Mouse (Mus musculus) liver, adult (tissue): ENCODE measurements around the gene Sp3.

ENCODE experiments used
- GATA4 ChIP-seq: IDR thresholded peaks from 2 replicates; pipeline ENCODE4 v1.6.1; 2014; ENCODE audit warnings: mild to moderate bottlenecking, low read length; ENCODE audit not compliant: insufficient replicate concordance

Gene Sp3

DNA sequence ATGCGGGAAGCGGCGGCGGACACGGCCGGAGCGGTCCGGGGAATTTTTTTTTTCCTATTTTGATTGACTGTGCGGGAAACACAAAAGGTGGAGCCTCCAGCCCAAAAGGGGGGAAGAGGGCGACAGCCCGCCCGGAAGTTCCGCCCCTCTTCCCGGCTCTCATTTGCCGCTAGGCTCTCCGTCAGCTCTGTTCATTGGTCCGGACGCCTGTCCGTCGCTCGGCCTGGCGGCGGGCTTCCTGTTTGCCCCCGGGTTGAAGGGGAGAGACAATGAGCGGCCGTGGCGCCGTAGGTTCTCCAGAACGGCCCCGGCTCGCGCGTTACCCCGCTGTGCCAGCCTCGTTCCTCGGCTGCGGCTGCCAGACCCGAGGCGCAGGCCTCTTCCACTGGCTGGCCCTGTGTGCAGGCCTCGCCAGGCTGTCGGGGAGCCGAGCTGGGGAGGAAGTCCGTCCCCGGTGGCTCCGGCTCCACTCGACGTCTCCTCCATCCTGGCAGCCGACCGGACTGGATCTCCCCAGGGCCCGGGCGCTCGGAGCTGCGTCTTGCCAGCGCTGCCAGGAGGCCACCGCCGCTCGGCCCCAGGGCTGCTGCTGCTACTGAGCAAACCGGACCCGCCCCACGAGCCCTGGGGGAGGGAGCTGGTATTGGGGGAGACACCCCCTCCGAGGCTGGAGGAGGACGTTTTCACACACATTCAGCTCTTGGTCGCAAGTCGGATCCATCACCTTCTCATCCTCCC is at the start of gene Sp3:
TSS of gene Sp3 (minus strand) at position 110 of the 738 bp plus-strand sequence.
- no peak; the same call in 1 of the 2 replicates for TF ChIP-seq GATA4

GRCm38 (mm10) chr2:73029846-73030245 is 49.6 kb upstream of the Sp3 start:
- no peak for TF ChIP-seq GATA4

- TF ChIP-seq GATA4: no peak
Observed at GRCm38 (mm10) chr2:73028019-73028418, 47.8 kb upstream of the Sp3 start.

GRCm38 (mm10) chr2:73027126-73027525 is 46.9 kb upstream of the Sp3 start:
- TF ChIP-seq GATA4: no peak

- no peak for TF ChIP-seq GATA4
Observed at GRCm38 (mm10) chr2:73023803-73024202, 43.6 kb upstream of the Sp3 start.

GRCm38 (mm10) chr2:73021046-73021445 is 40.8 kb upstream of the Sp3 start:
- no peak for TF ChIP-seq GATA4

DNA sequence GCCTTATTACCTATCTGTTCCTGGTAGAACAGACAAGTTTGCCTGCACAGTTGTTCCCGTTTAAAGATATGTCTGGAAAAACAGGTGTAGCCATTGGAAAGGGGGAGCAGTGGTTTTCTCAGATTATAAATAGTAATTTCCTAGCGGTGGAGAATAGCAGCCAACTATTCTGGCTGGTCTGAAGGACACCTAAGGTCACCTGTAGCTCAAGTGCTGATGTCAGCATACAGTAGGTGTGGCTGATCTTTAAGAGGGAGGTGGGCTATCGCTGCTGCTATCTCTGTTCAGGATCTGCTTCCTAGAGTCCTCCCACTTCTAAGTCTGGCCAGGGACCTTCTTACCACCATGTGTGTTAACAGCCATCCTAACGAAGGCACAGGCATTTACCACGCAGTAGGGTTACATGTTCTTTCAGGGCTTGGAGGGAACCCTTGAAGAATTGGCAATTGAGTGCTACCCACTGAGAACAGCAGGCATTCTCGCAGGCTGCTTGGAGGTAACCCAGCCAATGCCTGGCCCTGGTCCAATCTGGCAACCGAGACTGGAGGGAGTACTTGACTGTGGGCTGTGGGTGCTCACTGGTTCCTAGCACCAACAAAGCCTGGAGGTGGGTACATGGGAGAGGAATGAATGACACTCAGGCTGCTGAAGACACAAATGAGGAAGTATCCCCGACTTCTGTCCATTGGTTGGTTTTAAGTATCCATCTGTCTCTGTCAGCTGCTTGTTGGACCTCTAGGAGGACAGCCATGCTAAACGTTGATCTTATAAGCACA is 39.3 kb upstream of the Sp3 start:
- no peak for TF ChIP-seq GATA4

DNA sequence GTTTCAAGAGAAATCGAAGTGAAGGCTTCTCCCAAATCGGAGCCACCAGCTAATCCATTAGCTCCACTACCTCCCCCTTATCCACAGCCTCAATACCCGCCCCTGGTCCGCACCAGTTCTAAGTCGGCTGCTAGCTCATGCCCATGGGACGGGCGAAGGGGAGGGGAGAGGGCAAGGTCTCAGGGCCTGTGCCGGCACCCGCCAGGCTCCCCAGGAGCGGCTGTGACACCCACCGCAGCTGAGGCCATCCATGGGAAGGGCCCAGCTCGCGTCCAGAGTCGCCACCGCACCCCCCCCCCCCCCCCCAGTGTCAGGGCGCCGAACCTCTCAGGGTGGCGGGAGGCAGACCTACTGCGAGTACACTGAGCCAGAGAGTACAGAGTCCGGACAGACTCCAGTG is 32.4 kb upstream of the Sp3 start:
- no peak for TF ChIP-seq GATA4

- no peak for TF ChIP-seq GATA4
Observed at GRCm38 (mm10) chr2:73007472-73007871, 27.2 kb upstream of the Sp3 start.

DNA sequence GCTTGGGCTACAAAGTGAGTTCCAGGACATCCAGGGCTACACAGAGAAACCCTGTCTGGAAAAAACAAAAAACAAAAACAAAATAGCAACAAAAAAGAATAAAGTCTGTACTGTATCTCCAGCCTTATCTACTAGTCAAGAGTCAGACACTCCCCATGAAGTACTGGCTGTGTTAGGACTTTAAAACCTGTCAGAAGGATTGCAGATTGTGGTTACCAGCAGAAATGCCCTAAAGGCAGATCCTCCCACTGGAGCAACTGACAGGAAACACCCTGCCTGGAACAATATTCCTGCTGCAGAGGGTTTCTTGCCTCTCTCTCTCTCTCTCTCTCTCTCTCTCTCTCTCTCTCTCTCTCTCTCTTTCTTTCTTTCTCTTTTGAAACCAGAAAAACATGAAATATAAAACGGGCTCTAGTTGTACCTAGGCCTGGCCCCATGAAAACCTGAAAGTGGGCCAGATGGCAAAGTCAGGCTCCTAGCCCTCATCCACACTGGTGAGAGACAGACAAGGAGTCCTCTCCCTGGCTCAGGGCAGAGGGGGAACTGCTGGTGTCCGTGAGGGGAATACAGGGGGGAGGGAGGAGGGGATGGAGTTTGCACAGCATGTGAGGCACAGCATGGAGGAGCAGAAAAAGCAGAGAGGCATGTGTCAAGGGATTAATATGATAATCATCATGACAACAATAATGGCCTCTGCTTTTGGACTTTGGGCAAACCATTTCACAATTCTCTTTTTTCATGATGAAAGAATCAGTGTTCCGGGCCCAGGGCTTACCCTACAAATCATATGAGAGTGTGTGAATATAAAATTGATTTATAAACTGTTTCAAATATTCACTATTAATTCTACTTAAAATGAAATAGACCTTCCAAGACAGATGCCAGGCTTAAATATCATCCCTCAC is 25.6 kb upstream of the Sp3 start:
- no peak for TF ChIP-seq GATA4

DNA sequence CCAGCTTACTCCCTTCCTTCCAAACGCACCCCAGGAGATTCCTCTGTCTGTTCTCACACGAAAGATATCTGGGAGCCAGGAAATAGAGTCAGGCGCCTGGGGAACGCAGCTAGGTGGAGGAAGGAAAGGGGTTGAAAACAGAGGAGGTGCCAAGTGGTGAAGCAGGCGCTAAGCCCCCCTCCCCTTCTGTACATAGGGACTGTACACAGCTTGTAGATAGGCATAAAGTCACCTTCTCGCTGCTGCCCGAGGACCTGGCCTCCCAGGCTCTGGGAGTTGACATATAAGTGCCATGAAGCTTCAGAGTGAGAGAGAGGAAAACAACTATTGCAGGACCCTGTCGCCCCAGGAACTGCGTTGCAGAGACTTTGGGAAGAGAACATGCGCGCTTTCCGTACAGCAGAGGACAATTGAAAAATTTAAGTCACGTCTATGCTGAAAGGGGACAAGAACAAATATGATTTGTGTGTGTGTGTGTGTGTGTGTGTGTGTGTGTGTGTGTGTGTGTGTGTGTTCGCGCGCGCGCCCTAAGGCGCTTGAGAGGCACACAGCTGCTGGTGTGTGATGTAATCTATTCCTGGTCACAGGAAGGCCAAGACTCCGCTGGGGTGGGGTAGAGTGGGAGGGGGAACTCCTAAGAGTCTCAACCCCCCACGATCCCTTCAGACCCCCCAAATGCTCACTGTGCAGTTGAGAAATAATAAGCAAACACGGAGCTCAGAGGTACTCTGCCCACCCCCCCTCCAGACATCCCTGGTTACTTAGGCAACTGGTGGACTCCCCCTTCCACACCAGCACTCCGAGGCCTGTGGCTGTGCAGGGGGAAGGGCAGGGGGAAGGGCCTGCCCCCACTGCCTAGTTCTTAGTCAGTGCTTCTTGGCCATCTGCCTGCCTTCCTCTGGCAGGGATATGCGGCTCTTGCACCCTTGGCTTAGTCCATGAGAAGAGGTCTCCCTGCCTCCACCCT is 23.8 kb upstream of the Sp3 start:
- no peak for TF ChIP-seq GATA4

DNA sequence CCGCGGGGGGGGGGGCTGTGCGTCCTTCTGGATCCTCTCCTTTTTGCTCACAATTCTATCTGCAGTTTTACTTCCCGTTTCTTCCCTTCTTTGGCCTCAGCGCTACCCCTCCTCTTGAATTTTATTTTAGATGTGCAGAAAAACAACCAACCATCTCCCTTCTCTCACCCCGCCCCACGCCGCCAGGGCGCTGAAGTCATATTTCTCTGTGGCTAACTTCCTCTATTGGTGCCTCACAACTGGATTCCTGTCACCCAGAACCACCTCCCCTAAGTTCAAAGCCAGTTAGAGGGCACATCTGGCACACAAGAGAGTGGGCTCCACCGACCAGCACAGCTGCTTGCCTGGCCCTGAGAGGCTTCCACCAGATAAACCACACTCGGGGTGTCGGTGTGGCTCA is 22.8 kb upstream of the Sp3 start:
- no peak for TF ChIP-seq GATA4

- no peak for TF ChIP-seq GATA4
Observed at GRCm38 (mm10) chr2:73002451-73002850, 22.2 kb upstream of the Sp3 start.

- TF ChIP-seq GATA4: no peak
Observed at GRCm38 (mm10) chr2:73001994-73002393, 21.7 kb upstream of the Sp3 start.
